Mouse (Mus musculus) kidney, postnatal 36 days (tissue): ENCODE data around the gene Carmil2.
A peak's percentile ranks its signal among the peaks of the same experiment; 100 is the strongest.

Experiments used
- DNase-seq, 2 experiments: peaks; one replicate each; pipeline ENCODE4 v3.0.0; 2021 to 2022; ENCODE audit warnings: mixed read lengths in 2 of 2

Gene Carmil2

GRCm38 (mm10) chr8:105697196-105697780, 11.2 kb downstream of the Carmil2 start:
- DNase-seq, result no peak

- DNase-seq, result no peak
Measured at GRCm38 (mm10) chr8:105698734-105699133, 12.7 kb downstream of the Carmil2 start.

DNA sequence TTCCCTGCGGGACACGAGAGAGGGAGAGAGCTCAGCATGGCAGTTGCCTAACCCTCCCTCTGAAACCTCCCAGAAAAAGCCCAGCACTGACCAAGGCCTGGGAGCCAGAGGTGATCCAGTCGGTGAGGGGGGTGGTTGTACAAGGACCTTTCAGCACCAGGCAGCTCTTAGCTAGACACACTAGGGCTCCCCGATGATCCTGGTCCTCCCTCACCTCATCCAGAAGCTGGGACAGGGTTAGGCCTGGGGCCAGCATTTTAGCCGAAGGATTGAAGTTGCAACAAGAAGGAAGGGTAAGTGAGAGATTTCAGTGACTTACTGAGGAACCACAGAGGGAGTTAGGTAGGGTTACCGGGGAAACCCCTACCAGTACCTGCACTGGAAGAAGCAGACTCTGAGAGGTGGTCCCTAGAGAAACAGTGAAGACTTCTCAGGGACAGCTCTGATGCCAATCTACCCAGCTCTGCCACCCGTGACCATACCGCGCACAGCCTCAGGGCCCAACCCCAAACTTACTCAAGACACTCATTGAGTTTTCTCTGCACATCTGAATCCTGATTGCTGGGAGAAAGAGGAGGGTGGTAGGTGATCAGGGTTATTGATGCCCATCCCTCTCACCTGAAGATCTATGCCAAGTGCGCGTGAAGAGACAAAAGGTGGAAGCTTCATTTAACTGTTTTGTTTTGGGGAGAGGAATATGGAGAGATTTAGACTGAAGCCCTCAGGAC, 13.6 kb downstream of the Carmil2 start:
- no peak for DNase-seq

DNA sequence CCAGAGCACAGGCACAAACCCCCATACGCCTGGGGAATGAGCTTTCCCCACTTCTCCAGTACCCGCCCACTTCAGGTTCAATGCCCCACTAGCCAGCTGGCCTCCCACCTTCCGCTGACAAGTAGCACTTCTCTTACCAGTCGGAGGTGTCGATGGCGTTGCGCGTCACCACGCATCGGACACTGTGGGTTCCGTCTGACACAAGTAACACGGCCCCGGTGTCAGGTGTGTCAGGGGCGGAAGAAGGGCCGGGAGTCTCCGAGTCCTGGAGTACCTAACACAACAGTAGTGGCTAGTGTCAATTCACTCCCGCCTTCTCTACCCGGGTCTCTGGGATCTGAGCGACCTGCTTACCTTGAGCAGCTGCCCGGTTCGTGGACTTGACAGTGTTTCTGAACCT, 14.5 kb downstream of the Carmil2 start:
- DNase-seq, result peak; percentile 67 to 75

DNA sequence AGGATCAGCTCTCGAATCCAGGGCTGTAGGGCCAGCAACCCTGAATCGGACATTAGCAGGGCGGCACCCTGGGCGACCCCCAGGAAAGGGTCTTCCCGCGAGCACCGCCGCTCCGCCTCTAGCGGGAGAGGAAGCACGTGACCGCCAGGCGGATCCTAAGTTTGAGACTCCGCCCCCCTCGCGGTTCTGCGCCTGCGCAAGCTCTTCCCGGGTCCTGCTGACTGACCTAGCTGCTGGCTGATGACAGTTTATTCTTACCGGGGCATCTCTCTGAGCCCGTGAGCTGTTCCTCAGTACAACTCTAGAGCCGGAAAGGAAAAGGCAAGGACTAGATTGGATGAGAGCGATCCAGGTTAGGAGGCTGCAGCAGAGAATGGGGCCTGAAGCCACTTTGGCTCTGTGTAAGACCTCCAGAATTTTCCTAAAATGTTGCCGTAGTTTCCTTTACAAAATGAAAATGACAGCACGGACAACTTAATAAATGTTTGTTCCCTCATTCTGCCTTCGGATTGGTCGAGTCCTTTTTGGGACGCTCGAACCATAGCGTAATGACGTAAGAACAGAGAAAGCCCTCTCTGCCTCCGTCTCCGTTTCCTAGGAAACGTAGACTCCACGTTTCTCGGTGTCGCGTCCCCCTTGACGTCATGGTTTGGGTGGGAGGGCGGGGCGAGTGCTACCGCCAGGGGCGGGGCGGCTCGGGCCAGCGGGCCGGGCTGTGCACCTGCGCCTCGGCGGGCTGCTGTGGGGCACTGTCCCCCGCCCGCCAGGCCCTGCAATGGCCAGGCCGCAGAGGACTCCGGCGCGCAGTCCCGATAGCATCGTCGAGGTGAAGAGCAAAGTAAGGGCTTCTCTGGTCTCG, 15.1 kb downstream of the Carmil2 start, which contains the start of the genes Acd and Pard6a:
Acd (minus strand) TSS at position 137 of the 859 bp plus-strand sequence.
Pard6a (plus strand) TSS at position 183 of the 859 bp plus-strand sequence.
- peak; percentile 95 to 97 for DNase-seq

DNA sequence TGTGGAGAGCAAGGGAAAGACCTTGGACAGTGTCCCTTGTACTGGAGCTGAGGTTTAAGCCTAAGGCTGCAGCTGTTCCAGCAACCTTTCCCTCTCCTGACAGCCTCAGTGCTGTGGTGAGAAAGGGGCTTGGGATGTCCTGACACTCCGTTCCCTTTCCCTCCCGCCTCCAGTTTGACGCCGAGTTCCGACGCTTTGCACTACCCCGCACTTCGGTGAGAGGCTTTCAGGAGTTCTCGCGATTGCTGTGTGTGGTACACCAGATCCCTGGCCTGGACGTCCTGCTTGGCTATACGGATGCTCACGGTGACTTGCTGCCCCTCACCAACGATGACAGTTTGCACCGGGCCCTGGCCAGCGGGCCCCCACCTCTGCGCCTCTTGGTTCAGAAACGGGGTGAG, 15.9 kb downstream of the Carmil2 start:
- no peak for DNase-seq

GRCm38 (mm10) chr8:105702731-105703415, 16.8 kb downstream of the Carmil2 start:
- DNase-seq, result no peak

- DNase-seq, result no peak
Measured at GRCm38 (mm10) chr8:105704146-105704812, 18.2 kb downstream of the Carmil2 start.

DNA sequence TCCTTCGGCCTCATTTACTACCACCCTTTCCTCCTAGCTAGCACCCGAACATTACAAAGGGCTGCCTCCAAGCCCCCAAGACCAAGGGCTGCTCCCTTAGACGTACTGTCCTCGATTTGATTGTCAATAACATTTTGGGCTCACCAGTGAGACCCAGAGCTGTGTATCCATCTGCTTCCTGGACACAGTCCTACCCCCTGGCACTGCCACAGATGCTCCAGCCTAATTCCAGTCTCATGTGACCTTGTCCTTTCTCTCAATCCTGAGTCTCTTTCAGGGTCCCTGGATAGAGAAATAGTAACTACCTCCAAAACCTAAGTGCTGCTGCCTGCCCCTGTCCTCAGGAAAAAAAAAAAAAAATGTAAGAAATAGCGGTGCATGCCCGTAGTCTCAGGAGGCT, 18.9 kb downstream of the Carmil2 start:
- no peak for DNase-seq

DNA sequence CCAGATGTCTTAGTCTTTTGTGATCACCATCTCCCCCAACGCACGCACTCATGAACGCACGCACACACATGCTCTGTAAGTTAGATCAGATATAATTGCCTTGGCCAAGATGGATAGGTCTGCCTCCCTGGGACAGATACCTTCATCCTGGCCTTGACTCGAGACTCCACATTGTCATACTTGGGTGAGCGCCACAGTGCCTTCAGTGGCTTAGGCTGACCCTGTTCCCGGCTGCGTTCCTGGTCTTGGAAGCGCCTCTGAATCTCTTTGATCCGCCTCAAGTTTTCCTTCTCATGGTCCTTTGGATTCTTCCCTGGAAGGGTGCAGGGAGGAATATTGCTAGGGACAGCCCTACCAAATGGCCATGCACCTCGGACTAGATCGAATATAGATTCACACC, 20.4 kb downstream of the Carmil2 start:
- DNase-seq, result no peak

GRCm38 (mm10) chr8:105707498-105708403, 21.7 kb downstream of the Carmil2 start, which contains the start of the genes 4933405L10Rik and Enkd1:
TSS of gene 4933405L10Rik (plus strand) at chr8:105707655.
TSS of gene Enkd1 (minus strand) at chr8:105708210.
- peak; percentile 91 to 94 for DNase-seq

DNA sequence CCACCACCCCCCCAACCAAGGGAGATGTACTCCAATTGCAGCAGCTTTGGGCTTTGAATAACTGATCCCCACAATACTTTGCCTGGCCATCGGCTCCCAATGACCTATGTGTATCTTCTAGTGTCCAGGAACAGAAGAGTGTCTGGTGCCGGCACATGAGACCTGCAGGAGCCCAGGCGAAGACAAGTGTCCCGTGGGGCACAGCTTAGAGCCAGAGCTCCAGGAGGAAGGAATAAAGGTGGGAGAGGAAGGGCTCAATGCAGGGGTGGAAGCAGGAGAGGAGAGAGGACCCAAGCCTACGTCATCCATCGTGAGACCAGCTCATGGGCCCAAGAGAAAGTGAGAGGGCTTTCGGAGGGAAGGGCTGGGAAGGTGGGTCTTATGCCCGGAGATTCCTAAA, 22.6 kb downstream of the Carmil2 start:
- no peak for DNase-seq

- no peak for DNase-seq
Measured at GRCm38 (mm10) chr8:105709317-105709716, 23.2 kb downstream of the Carmil2 start.

DNA sequence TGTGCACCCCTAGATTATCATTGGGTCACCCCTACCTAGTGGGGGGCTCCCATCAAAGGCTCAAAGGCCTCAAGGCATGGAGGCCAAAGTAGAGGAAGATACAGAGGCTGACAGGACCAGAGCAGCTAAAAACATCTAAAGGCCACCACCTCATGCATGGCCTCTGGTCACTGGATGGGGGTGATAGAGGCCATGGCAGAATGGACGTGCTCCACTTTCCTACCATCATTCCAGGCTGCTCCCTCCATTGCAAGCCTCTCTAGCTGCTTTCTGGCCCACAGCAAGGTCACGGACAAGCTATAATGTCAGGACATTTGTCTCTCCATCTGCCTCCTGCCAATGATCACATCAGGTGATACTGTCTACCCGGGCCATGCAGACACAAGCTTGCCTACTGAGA, 26.2 kb downstream of the Carmil2 start:
- DNase-seq, result no peak

- DNase-seq, result peak; percentile 85 to 95
Measured at GRCm38 (mm10) chr8:105714139-105714538, 28.1 kb downstream of the Carmil2 start.

- peak; percentile 40 to 49 for DNase-seq
Measured at GRCm38 (mm10) chr8:105715042-105715441, 29.0 kb downstream of the Carmil2 start.

DNA sequence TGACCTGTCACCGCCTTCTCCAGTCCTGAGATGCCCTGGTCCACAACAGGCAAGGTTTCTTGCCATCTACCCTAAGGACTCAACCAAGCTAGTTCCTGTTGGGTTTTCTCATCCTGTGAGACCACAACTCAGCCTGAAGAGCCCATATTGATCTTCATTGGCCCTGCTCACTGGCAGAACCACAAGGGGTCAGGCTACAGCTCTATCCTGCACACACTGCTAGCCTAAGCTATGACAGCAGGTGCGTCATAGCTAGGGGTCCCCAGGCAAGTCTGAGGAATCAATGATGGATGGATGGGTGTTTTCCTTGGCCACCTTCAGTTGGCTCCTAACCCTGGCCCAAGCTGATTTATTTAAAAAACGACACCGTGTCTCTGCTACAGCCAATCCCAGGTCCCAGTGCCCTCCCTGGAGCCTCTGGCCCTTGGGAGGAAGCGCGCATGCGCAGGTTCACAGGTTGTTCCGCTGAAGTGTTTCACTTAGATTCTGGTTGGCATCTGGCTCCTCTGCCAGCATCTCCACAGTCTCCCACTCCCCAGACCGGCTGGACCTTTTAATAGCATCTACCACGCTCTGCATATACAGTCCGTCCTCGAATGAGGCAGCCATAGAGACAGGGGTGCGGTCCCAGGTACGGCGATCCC, 30.4 kb downstream of the Carmil2 start:
- no peak for DNase-seq

GRCm38 (mm10) chr8:105719637-105720036, 33.6 kb downstream of the Carmil2 start:
- no peak for DNase-seq

GRCm38 (mm10) chr8:105722861-105723260, 36.8 kb downstream of the Carmil2 start:
- DNase-seq, result no peak

DNA sequence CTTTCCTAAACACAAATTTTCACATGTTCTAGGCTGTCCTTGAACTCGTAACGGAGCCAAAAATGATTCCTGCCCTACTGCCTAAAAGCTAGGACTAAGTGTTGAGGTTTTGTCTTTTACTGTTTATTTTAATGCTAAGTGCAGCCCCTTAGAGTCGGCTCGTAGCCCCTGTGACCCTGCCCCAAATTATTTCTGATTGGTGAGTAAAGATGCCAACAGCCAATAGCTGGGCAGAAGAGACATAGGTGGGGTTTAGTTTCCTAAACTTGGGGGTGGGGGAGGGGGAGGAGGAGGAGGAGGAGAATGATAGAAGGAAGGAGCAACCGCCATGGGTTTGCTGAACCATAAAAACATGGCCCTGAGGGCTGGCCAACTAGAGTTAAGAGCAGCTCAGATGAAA, 39.7 kb downstream of the Carmil2 start:
- no peak for DNase-seq
